Mouse (Mus musculus) midbrain, embryonic 16.5 days (tissue): ENCODE data around the gene Ankfn1. TPM values are rescaled to one million over a fixed set of nuclear protein-coding genes. Genes with fewer than 3 reads are reported as not detected.

Experiments
- ATAC-seq: fragments of 200-750 bp; cut with Nextera tagmentation; 2 replicates; pipeline ENCODE4 v1.8.0; 2017; ENCODE audit warnings: moderate TSS enrichment
- H3K27ac ChIP-seq: fragments of 300-500 bp; sonication (generic); 2 replicates; pipeline ENCODE4 v1.5.1; 2014; ENCODE audit warnings: mild to moderate bottlenecking, low read length, mixed read lengths
- H3K27me3 ChIP-seq: fragments of 300-500 bp; sonication (generic); 2 replicates; pipeline ENCODE4 v1.6.1; 2014; ENCODE audit warnings: low read depth, low read length, mixed read lengths; ENCODE audit not compliant: control insufficient read depth, insufficient read depth
- H3K36me3 ChIP-seq: fragments of 300-500 bp; sonication (generic); 2 replicates; pipeline ENCODE4 v1.6.1; 2014; ENCODE audit warnings: mild to moderate bottlenecking, low read length, moderate library complexity, mixed read lengths; ENCODE audit not compliant: control insufficient read depth, insufficient read depth
- H3K4me1 ChIP-seq: fragments of 300-500 bp; sonication (generic); 2 replicates; pipeline ENCODE4 v1.6.1; 2014; ENCODE audit warnings: mild to moderate bottlenecking, low read length, mixed read lengths; ENCODE audit not compliant: control insufficient read depth, insufficient read depth
- H3K4me2 ChIP-seq: fragments of 300-500 bp; sonication (generic); 2 replicates; pipeline ENCODE4 v1.6.1; 2014; ENCODE audit warnings: mild to moderate bottlenecking, low read length, mixed read lengths
- H3K4me3 ChIP-seq: fragments of 300-500 bp; sonication (generic); 2 replicates; pipeline ENCODE4 v1.5.1; 2014; ENCODE audit warnings: low read depth, mild to moderate bottlenecking, low read length, moderate library complexity, mixed read lengths
- H3K9ac ChIP-seq: fragments of 300-500 bp; sonication (generic); 2 replicates; pipeline ENCODE4 v1.6.1; 2014; ENCODE audit warnings: low read depth, low read length, mixed read lengths
- H3K9me3 ChIP-seq: fragments of 300-500 bp; sonication (generic); replicated peaks from 2 replicates; pipeline ENCODE4 v1.6.1; 2014; ENCODE audit warnings: mild to moderate bottlenecking, low read length, mixed read lengths; ENCODE audit not compliant: control insufficient read depth, poor library complexity, severe bottlenecking
- WGBS: fragments of 180-500 bp; shearing (Covaris S2); extraction: QIAGEN DNeasy Blood & Tissue Kit; methylation state at CpG from one replicate; pipeline ENCODE4 v1.1.7; 2014; 5-methylcytosine and 5-hydroxymethylcytosine counted together
- polyA plus RNA-seq: library from polyadenylated mRNA; unstranded; fragments of >200 nt; fragmentation: Nextera tagmentation; extraction: Ambion mirVana; gene quantifications from 2 replicates; pipeline ENCODE4 v1.2.1, GENCODE M21; 2015

The Ankfn1 gene
- polyA plus RNA-seq, 1 experiment from 2014 or later, result 8.1 TPM

- no peak overlapping the region for H3K27ac ChIP-seq
- H3K9me3 ChIP-seq, result no peaks in the 10 kb centered on the region
- WGBS, result 87% methylated on average over 3 of the region's 3 CpGs
- no peak overlapping the region for H3K4me3 ChIP-seq
- no peak overlapping the region for H3K9ac ChIP-seq
- no peak for ATAC-seq
- H3K27me3 ChIP-seq, result no peaks in the 10 kb centered on the region
- no peak overlapping the region for H3K4me2 ChIP-seq
- peaks cover 6% of the 10 kb centered on the region; the same call in 1 of the 2 replicates for H3K4me1 ChIP-seq
- no peaks in the 10 kb centered on the region for H3K36me3 ChIP-seq
Observed at GRCm38 (mm10) chr11:89774913-89775312, 2.5 kb downstream of the Ankfn1 start.

- H3K4me1 ChIP-seq, result peaks cover 6% of the 10 kb centered on the region; the same call in 1 of the 2 replicates
- H3K4me3 ChIP-seq, result no peak overlapping the region
- no peak for ATAC-seq
- H3K4me2 ChIP-seq, result no peak overlapping the region
- H3K27me3 ChIP-seq, result no peaks in the 10 kb centered on the region
- H3K27ac ChIP-seq, result no peak overlapping the region
- H3K9ac ChIP-seq, result no peak overlapping the region
- H3K36me3 ChIP-seq, result no peaks in the 10 kb centered on the region
- H3K9me3 ChIP-seq, result 0 out of 2 replicates have a peak, but pooled peaks cover 2% of the 10 kb centered on the region
- 72% methylated on average over 2 of the region's 2 CpGs for WGBS
Observed at GRCm38 (mm10) chr11:89772941-89773340, 4.5 kb downstream of the Ankfn1 start.

GRCm38 (mm10) chr11:89765770-89766148 is 11.7 kb downstream of the Ankfn1 start:
- peak; percentile 51; the same call in 1 of the 2 replicates for ATAC-seq
- H3K36me3 ChIP-seq, result no peaks in the 10 kb centered on the region
- no peak overlapping the region for H3K9ac ChIP-seq
- H3K9me3 ChIP-seq, result 0 out of 2 replicates have a peak, but pooled peaks cover 2% of the 10 kb centered on the region
- WGBS, result 9% methylated on average over 2 of the region's 2 CpGs
- no peak overlapping the region for H3K27ac ChIP-seq
- no peaks in the 10 kb centered on the region for H3K27me3 ChIP-seq
- no peak overlapping the region for H3K4me3 ChIP-seq
- peaks cover 7% of the 10 kb centered on the region; the same call in 1 of the 2 replicates for H3K4me1 ChIP-seq
- H3K4me2 ChIP-seq, result no peak overlapping the region

- 11% methylated on average over 2 of the region's 2 CpGs for WGBS
- ATAC-seq, result no peak
- H3K27ac ChIP-seq, result no peak overlapping the region
Observed at GRCm38 (mm10) chr11:89765014-89765769, 12.3 kb downstream of the Ankfn1 start.

GRCm38 (mm10) chr11:89733973-89734693 is 43.3 kb downstream of the Ankfn1 start:
- H3K4me2 ChIP-seq, result no peak overlapping the region
- no peak overlapping the region for H3K4me3 ChIP-seq
- ATAC-seq, result no peak
- no peaks in the 10 kb centered on the region for H3K36me3 ChIP-seq
- H3K9ac ChIP-seq, result no peak overlapping the region
- WGBS, result 85% methylated on average over 10 of the region's 10 CpGs
- H3K27ac ChIP-seq, result no peak overlapping the region
- no peaks in the 10 kb centered on the region for H3K9me3 ChIP-seq
- no peaks in the 10 kb centered on the region for H3K4me1 ChIP-seq
- H3K27me3 ChIP-seq, result no peaks in the 10 kb centered on the region

More at GRCm38 (mm10) chr11:89765014-89765769, 12.3 kb downstream of the Ankfn1 start:
- no peak overlapping the region for H3K4me2 ChIP-seq
- H3K9me3 ChIP-seq, result 0 out of 2 replicates have a peak, but pooled peaks cover 2% of the 10 kb centered on the region
- no peak overlapping the region for H3K9ac ChIP-seq
- H3K4me3 ChIP-seq, result no peak overlapping the region
- H3K4me1 ChIP-seq, result peaks cover 7% of the 10 kb centered on the region; the same call in 1 of the 2 replicates
- no peaks in the 10 kb centered on the region for H3K27me3 ChIP-seq
- H3K36me3 ChIP-seq, result no peaks in the 10 kb centered on the region

GRCm38 (mm10) chr11:89733526-89733925 is 43.9 kb downstream of the Ankfn1 start:
- no peaks in the 10 kb centered on the region for H3K9me3 ChIP-seq
- no peak overlapping the region for H3K4me3 ChIP-seq
- no peaks in the 10 kb centered on the region for H3K36me3 ChIP-seq
- no peaks in the 10 kb centered on the region for H3K27me3 ChIP-seq
- no peak overlapping the region for H3K27ac ChIP-seq
- ATAC-seq, result no peak
- WGBS, result 82% methylated on average over 7 of the region's 7 CpGs
- no peak overlapping the region for H3K9ac ChIP-seq
- no peak overlapping the region for H3K4me2 ChIP-seq
- no peaks in the 10 kb centered on the region for H3K4me1 ChIP-seq

GRCm38 (mm10) chr11:89720847-89721246 is 56.6 kb downstream of the Ankfn1 start:
- ATAC-seq, result no peak
- Histone ChIP-seq H3K4me3 (no peak overlapping the region), H3K27ac (no peak overlapping the region), H3K9ac (no peak overlapping the region), H3K9me3 (no peaks in the 10 kb centered on the region), H3K4me1 (no peaks in the 10 kb centered on the region), H3K36me3 (no peaks in the 10 kb centered on the region), H3K4me2 (no peak overlapping the region), H3K27me3 (no peaks in the 10 kb centered on the region)
- WGBS, result 16% methylated on average over 5 of the region's 5 CpGs

- WGBS, result 63% methylated on average over 14 of the region's 14 CpGs
- no peaks in the 10 kb centered on the region for H3K4me1 ChIP-seq
- H3K27me3 ChIP-seq, result no peaks in the 10 kb centered on the region
- H3K4me3 ChIP-seq, result no peak overlapping the region
- H3K36me3 ChIP-seq, result no peaks in the 10 kb centered on the region
- no peaks in the 10 kb centered on the region for H3K9me3 ChIP-seq
- no peak overlapping the region for H3K27ac ChIP-seq
- H3K4me2 ChIP-seq, result no peak overlapping the region
- H3K9ac ChIP-seq, result no peak overlapping the region
- no peak for ATAC-seq
Observed at GRCm38 (mm10) chr11:89718491-89718982, 58.9 kb downstream of the Ankfn1 start.

GRCm38 (mm10) chr11:89716351-89716750 is 61.1 kb downstream of the Ankfn1 start:
- no peaks in the 10 kb centered on the region for H3K27me3 ChIP-seq
- no peak overlapping the region for H3K4me2 ChIP-seq
- H3K27ac ChIP-seq, result no peak overlapping the region
- no peaks in the 10 kb centered on the region for H3K9me3 ChIP-seq
- WGBS, result 91% methylated on average over 7 of the region's 7 CpGs
- H3K4me1 ChIP-seq, result no peaks in the 10 kb centered on the region
- no peak overlapping the region for H3K9ac ChIP-seq
- H3K36me3 ChIP-seq, result no peaks in the 10 kb centered on the region
- H3K4me3 ChIP-seq, result no peak overlapping the region
- no peak for ATAC-seq
